Mouse (Mus musculus) CH12.LX (cell line): Measurements from ENCODE around the gene Tekt3. TPM values are rescaled to one million over a fixed set of nuclear protein-coding genes. Genes with fewer than 3 reads are reported as not detected.

ENCODE experiments used
- DNase-seq: peaks from one replicate; pipeline ENCODE4 v3.0.0-alpha.2; 2013; ENCODE audit errors: extremely low read depth
- H3K27ac ChIP-seq: 2 replicates; pipeline ENCODE4 v1.5.1; 2012; ENCODE audit warnings: low read depth, mild to moderate bottlenecking, control low read depth, moderate library complexity; ENCODE audit not compliant: insufficient read depth
- H3K27me3 ChIP-seq: replicated peaks from 2 replicates; pipeline ENCODE3; 2012; ENCODE audit warnings: inconsistent platforms
- H3K36me3 ChIP-seq, 2 experiments: replicated peaks in 1 of 2; 2 replicates each; pipeline versions ENCODE3 to v1.6.1; 2012; ENCODE audit warnings: inconsistent platforms in 1 of 2, low read length in 1 of 2, mild to moderate bottlenecking in 1 of 2, mixed read lengths in 1 of 2, moderate library complexity in 1 of 2; ENCODE audit not compliant: control insufficient read depth in 1 of 2, insufficient read depth in 1 of 2
- H3K4me1 ChIP-seq, 2 experiments: 2 replicates each; pipeline ENCODE4 v1.6.1; 2012; ENCODE audit warnings: inconsistent platforms in 1 of 2, moderate library complexity in 1 of 2; ENCODE audit not compliant: insufficient read depth in 2 of 2, control insufficient read depth in 1 of 2
- H3K4me2 ChIP-seq: 2 replicates; pipeline ENCODE4 v1.6.1; 2012; ENCODE audit warnings: low read depth, mild to moderate bottlenecking, control low read depth; ENCODE audit not compliant: poor library complexity, insufficient read depth, severe bottlenecking
- H3K4me3 ChIP-seq, 3 experiments: fragments of 150-350 bp in 1 of 3; sonication (generic) in 1 of 3; replicated peaks in 1 of 3; 2 replicates each; pipeline versions ENCODE3 to v1.5.1; 2011 to 2012; ENCODE audit warnings: low read depth in 2 of 3, low read length in 2 of 3, mild to moderate bottlenecking in 2 of 3, moderate library complexity in 2 of 3, control low read depth in 1 of 3, improper control_type of control experiment in 1 of 3, inconsistent platforms in 1 of 3, mixed read lengths in 1 of 3; ENCODE audit not compliant: poor library complexity in 1 of 3
- H3K79me2 ChIP-seq: replicated peaks from 2 replicates; pipeline ENCODE4 v1.6.1; 2012; ENCODE audit warnings: mild to moderate bottlenecking, moderate library complexity; ENCODE audit not compliant: control insufficient read depth, poor library complexity, insufficient read depth, severe bottlenecking; ENCODE audit errors: extremely low read depth
- H3K9ac ChIP-seq: 2 replicates; pipeline ENCODE4 v1.6.1; 2012; ENCODE audit warnings: low read depth, mild to moderate bottlenecking, control low read depth, moderate library complexity; ENCODE audit not compliant: insufficient read depth
- H3K9me3 ChIP-seq: replicated peaks from 2 replicates; pipeline ENCODE3; 2012; ENCODE audit warnings: low read length, inconsistent platforms, mixed read lengths
- BHLHE40 ChIP-seq: IDR thresholded peaks from 2 replicates; pipeline ENCODE4 v1.6.1; 2011; ENCODE audit warnings: mild to moderate bottlenecking, low read depth, low read length, improper control_type of control experiment
- CHD1 ChIP-seq: IDR thresholded peaks from 2 replicates; pipeline ENCODE4 v1.6.1; 2012; ENCODE audit warnings: low read depth, low read length, improper control_type of control experiment, inconsistent platforms
- CTCF ChIP-seq, 2 experiments: IDR thresholded peaks in 1 of 2; conservative IDR thresholded peaks in 1 of 2; 2 replicates each; pipeline ENCODE4 v1.5.1; 2011 to 2012; ENCODE audit warnings: low read depth in 2 of 2, low read length in 2 of 2, improper control_type of control experiment in 1 of 2, inconsistent platforms in 1 of 2, mild to moderate bottlenecking in 1 of 2, moderate library complexity in 1 of 2
- E2F4 ChIP-seq: IDR thresholded peaks from 2 replicates; pipeline ENCODE4 v1.6.1; 2011; ENCODE audit warnings: low read depth, low read length, improper control_type of control experiment; ENCODE audit not compliant: insufficient replicate concordance
- ELF1 ChIP-seq: IDR thresholded peaks from 2 replicates; pipeline ENCODE4 v1.6.1; 2014; ENCODE audit warnings: low read depth, mild to moderate bottlenecking, inconsistent platforms, low read length, improper control_type of control experiment
- ETS1 ChIP-seq: conservative IDR thresholded peaks from 2 replicates; pipeline ENCODE4 v1.6.1; 2012; ENCODE audit warnings: low read depth, mild to moderate bottlenecking, inconsistent platforms, low read length, improper control_type of control experiment, moderate library complexity
- GABPA ChIP-seq: IDR thresholded peaks from 2 replicates; pipeline ENCODE4 v1.6.1; 2012; ENCODE audit warnings: low read depth, low read length, improper control_type of control experiment, inconsistent platforms; ENCODE audit not compliant: insufficient replicate concordance
- MAFK ChIP-seq: IDR thresholded peaks from 2 replicates; pipeline ENCODE4 v1.6.1; 2011; ENCODE audit warnings: low read length, improper control_type of control experiment; ENCODE audit not compliant: insufficient replicate concordance
- MAX ChIP-seq: IDR thresholded peaks from 2 replicates; pipeline ENCODE4 v1.6.1; 2011; ENCODE audit warnings: low read length, improper control_type of control experiment
- MXI1 ChIP-seq: IDR thresholded peaks from 2 replicates; pipeline ENCODE4 v1.6.1; 2011; ENCODE audit warnings: mild to moderate bottlenecking, low read depth, low read length, improper control_type of control experiment
- NRF1 ChIP-seq: IDR thresholded peaks from 2 replicates; pipeline ENCODE4 v1.6.1; 2014; ENCODE audit warnings: low read depth, mild to moderate bottlenecking, inconsistent platforms, low read length, improper control_type of control experiment, moderate library complexity
- RAD21 ChIP-seq: IDR thresholded peaks from 2 replicates; pipeline ENCODE4 v1.6.1; 2011; ENCODE audit warnings: low read depth, mild to moderate bottlenecking, low read length, improper control_type of control experiment, moderate library complexity
- RCOR1 ChIP-seq: conservative IDR thresholded peaks from 2 replicates; pipeline ENCODE4 v1.6.1; 2012; ENCODE audit warnings: low read depth, mild to moderate bottlenecking, inconsistent platforms, low read length, improper control_type of control experiment
- SIN3A ChIP-seq: IDR thresholded peaks from 2 replicates; pipeline ENCODE4 v1.6.1; 2012; ENCODE audit warnings: low read length, improper control_type of control experiment, inconsistent platforms
- USF1 ChIP-seq: IDR thresholded peaks from 2 replicates; pipeline ENCODE4 v1.6.1; 2014; ENCODE audit warnings: low read depth, mild to moderate bottlenecking, inconsistent platforms, low read length, improper control_type of control experiment
- USF2 ChIP-seq: conservative IDR thresholded peaks from 2 replicates; pipeline ENCODE4 v1.6.1; 2011; ENCODE audit warnings: low read depth, low read length, improper control_type of control experiment
- ZC3H11A ChIP-seq: IDR thresholded peaks from 2 replicates; pipeline ENCODE4 v1.6.1; 2012; ENCODE audit warnings: low read depth, mild to moderate bottlenecking, inconsistent platforms, low read length, improper control_type of control experiment
- ZKSCAN1 ChIP-seq: IDR thresholded peaks from 2 replicates; pipeline ENCODE4 v1.6.1; 2012; ENCODE audit warnings: low read depth, inconsistent platforms, low read length, improper control_type of control experiment, borderline replicate concordance
- dilution Hi-C: fragments of 300-500 bp; cut with MboI; formaldehyde crosslinking; loops from 2 replicates; pipeline ENCODE4 v1.14.3; 2020; ENCODE audit warnings: low sequenced_read_pairs; ENCODE audit not compliant: extremely low pct_unique_long_range_greater_than_20kb, extremely low pct_ligation_motif_present
- in situ Hi-C: fragments of 300-500 bp; cut with MboI; formaldehyde crosslinking; loops from 3 replicates; pipeline ENCODE4 v1.14.3; 2019; ENCODE audit warnings: low sequenced_read_pairs, low pct_ligation_motif_present, low pct_unique_long_range_greater_than_20kb, mixed read lengths
- polyA plus RNA-seq: library from polyadenylated mRNA; unstranded; fragments of >175 nt; gene quantifications from 2 replicates; pipeline ENCODE4 v1.2.1, GENCODE M21; 2012; ENCODE audit warnings: low read depth; ENCODE audit not compliant: insufficient read length
- total RNA-seq, 2 experiments: library from RNA; depleted of rRNA; stranded (reverse); fragments of 300-350 nt in 1 of 2; fragments of >200 nt in 1 of 2; gene quantifications; 2 replicates each; pipeline ENCODE4 v1.2.3; 2012 to 2014

The Tekt3 gene
- total and polyA plus RNA-seq, 3 experiments, result not detected

GRCm38 (mm10) chr11:63132501-63133435, 71.3 kb downstream of the Tekt3 start:
- Histone ChIP-seq H3K9me3 (no peaks in the 10 kb centered on the region), H3K27me3 (peaks cover 11% of the 10 kb centered on the region), H3K27ac (no peak overlapping the region), H3K4me2 (peak overlapping the region; percentile 18; the same call in 1 of the 2 replicates), H3K9ac (no peak overlapping the region), H3K4me1 (peaks cover 0 to 16% of the 10 kb centered on the region in 2 experiments; a peak in 2 of 4 replicates), H3K4me3 (no peak overlapping the region), H3K36me3 (no peaks in the 10 kb centered on the region), H3K79me2 (no peaks in the 10 kb centered on the region)
- TF ChIP-seq RAD21 (no peak), ZKSCAN1 (no peak), SIN3A (no peak), ELF1 (no peak), GABPA (no peak), USF1 (no peak), RCOR1 (no peak)
- in situ Hi-C loops, result loop anchor here (5.0 kb wide), 2 partner anchors 195 to 375 kb away; no protein-coding TSS in a partner anchor
- dilution Hi-C loops, result no loop called here
- DNase-seq, result no peak

- Histone ChIP-seq H3K4me1 (peaks cover 0 to 16% of the 10 kb centered on the region in 2 experiments; a peak in 2 of 4 replicates), H3K27me3 (peaks cover 9% of the 10 kb centered on the region)
Measured at GRCm38 (mm10) chr11:63134021-63134420, 72.6 kb downstream of the Tekt3 start.

More at GRCm38 (mm10) chr11:63134021-63134420, 72.6 kb downstream of the Tekt3 start:
- no peak overlapping the region for H3K4me2 ChIP-seq
- no peaks in the 10 kb centered on the region for H3K36me3 ChIP-seq
- in situ Hi-C loops, result loop anchor here (5.0 kb wide), 2 partner anchors 197 to 377 kb away; no protein-coding TSS in a partner anchor
- H3K4me3 ChIP-seq, result no peak overlapping the region
- H3K9me3 ChIP-seq, result no peaks in the 10 kb centered on the region
- H3K27ac ChIP-seq, result no peak overlapping the region
- no peaks in the 10 kb centered on the region for H3K79me2 ChIP-seq
- H3K9ac ChIP-seq, result no peak overlapping the region
- no peak for DNase-seq
- dilution Hi-C loops, result no loop called here
- TF ChIP-seq MAFK (no peak), USF1 (no peak), E2F4 (no peak), MAX (no peak), CTCF (conservative IDR thresholded peaks at IDR 0.05 in 1 of 2, IDR thresholded peaks at IDR 0.05 in 1 of 2; ENCODE audit: low read depth in 2 of 2, low read length in 2 of 2) (no peak), ETS1 (no peak), BHLHE40 (no peak), CHD1 (no peak), ZKSCAN1 (no peak), GABPA (no peak), ZC3H11A (no peak), MXI1 (no peak), RCOR1 (no peak), ELF1 (no peak), NRF1 (no peak), USF2 (no peak)
